Mouse (Mus musculus) lung, adult 18-20 months (tissue): ENCODE measurements around the gene Cyp17a1.

ENCODE experiments used
- DNase-seq, 2 experiments: peaks; one replicate each; pipeline ENCODE4 v3.0.0; 2022; ENCODE audit warnings: mixed read lengths in 2 of 2

The Cyp17a1 gene

GRCm38 (mm10) chr19:46669802-46670201 lies 3.2 kb downstream of the Cyp17a1 start:
- DNase-seq = no peak

- no peak for DNase-seq
Observed at GRCm38 (mm10) chr19:46668263-46668662, 4.7 kb downstream of the Cyp17a1 start.

- DNase-seq = no peak
Observed at GRCm38 (mm10) chr19:46667300-46667699, 5.7 kb downstream of the Cyp17a1 start.

DNA sequence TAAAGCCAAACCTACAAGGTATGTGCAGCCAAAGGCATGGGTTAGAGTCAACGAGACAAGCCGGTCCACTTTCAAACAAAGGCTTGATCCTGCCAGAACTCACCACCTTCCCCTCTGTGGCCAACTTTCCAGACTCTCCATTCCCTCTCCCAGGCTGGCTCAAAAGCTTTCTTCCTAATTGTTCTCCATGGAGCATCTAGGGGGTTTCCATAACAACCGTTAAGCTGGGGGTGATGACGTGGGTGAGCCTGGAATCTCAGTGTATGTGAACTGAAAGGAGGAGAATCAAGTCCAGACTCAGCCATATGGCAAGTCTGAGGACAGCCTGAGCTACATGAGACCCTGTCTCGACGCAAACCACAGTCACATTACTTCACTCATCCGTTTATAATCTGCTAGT lies 7.5 kb downstream of the Cyp17a1 start:
- no peak for DNase-seq

DNA sequence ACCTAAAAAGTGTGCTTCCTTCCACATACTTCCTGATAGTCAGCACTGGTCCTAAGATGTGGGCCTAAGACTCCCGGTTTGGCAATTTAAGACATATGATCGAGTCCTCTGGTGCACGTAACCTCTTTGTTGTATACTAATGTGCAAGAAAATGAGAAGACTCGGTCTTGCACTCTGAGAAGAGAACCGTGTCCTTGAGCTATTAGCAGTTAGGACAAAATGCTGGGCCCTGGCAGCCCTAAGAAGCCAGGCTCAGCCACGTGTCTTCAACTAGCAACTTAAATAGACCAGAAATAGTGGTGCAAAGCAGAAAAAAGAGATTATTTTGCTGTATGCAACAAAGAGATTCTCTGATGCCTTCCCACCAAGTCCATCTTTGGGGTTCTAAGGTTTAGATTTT lies 10.2 kb downstream of the Cyp17a1 start:
- DNase-seq = no peak

GRCm38 (mm10) chr19:46662214-46662613 lies 10.8 kb downstream of the Cyp17a1 start:
- no peak for DNase-seq

DNA sequence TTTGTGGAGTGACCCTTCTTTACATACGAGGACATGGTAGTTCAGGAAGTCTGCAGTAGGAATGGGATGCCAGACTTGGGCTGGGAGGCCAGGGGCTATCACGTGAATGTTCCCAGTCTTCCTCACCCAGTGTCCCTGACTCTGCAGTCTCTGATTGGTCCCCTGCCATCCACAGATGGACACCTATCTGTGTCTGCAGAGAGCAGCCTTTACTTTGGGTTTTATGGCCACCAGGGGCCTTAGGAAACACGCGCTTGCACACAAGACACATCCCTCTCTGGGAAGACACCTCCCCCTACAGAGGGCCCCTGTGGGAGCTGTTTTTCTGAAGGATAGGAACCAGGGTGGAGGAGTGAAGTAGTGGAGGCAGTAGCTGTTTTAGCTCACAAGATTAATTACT lies 11.5 kb downstream of the Cyp17a1 start:
- DNase-seq = no peak

DNA sequence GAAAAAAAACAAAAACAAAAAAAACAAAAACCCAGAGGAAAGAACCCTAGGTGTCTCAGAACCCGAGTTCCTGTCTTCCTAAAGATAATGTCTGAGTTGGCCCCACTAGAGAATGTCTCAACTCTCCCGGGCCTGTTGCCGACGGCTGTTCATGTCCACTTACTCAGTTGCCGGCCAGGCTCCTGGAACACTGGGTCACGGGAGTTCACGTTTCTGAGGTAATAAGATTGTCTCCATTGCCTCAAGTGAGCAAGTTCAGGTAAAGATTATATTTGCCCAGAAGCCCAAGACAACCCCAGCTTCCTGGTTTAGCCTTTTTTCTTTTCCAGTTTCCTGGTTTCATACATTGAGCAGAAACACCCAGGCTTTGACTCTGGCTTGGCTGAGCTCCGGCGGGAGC lies 14.1 kb downstream of the Cyp17a1 start:
- DNase-seq = peak; percentile 46 to 71

GRCm38 (mm10) chr19:46658348-46658747 lies 14.6 kb downstream of the Cyp17a1 start:
- DNase-seq = no peak

GRCm38 (mm10) chr19:46657339-46658020 lies 15.5 kb downstream of the Cyp17a1 start:
- no peak for DNase-seq

DNA sequence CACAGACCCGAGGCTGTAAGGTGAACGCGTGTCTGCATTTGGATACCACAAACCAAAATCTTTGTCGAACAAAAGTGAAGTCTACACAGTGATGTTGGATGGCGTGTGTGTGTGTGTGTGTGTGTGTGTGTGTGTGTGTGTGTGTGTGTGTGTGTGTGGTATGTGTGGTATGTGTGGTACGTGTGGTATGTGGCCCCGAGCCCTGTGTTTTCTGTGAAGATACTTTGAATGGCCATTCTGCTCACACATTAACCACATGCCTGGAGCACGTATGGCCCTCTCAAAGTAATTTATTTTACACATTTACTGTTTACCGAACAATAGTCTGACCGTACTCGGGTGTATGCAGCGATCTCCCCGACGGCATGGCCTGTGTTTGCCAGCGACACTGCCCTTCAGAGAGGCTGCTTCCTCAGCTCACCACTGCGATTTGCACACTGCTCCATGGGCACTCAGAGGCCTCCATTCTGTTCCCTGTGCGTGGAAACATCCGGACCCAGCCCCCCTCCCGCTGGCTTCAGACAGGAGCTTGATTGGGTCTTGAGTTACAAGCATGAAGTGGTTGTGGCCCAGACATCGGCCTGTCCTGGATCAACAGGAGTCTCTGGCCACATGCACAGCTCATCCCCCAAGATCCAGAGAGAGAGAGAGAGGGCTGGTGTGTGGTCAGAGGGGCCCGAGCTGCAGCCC lies 16.7 kb downstream of the Cyp17a1 start:
- DNase-seq = no peak

DNA sequence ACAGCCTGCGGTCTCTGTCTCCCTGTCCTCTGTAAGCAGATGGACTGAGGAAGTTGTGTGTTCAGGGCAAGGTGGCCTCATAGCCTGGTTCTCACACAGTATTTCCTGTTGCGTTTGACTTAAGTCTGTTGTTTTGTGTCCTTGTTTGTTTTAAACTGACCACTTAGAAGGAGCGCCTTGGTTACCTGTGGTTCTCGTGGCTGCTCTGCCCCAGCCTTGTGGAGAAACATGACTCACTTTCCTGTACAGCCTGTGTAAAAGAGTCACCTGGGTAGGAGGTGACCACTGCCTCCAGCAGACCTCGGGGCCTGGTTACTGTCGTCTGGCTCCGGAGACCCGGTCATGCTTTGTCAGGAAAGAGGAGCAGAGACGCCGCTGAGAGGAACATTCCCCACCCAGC lies 17.3 kb downstream of the Cyp17a1 start:
- peak; percentile 39 to 57 for DNase-seq

- no peak for DNase-seq
Observed at GRCm38 (mm10) chr19:46653616-46654235, 19.2 kb downstream of the Cyp17a1 start.

DNA sequence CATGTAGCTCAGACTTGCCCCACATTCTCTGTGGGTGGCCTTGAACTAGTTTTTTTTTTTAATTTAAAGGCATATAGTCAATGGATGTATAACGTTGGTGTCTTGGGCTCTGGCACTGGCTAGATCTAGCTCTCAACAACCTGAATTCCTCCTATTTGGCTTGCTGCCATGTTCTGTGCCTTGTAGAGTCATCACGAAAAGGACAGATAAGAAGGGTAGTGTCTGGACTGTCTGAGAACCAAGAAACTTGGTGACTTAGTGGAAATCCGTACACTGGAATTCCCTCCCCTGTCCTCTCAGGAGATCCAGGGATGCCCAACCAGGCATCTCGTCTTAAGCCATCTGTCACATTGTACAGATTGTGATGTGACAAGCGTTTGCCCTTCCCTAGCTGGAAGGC lies 19.8 kb downstream of the Cyp17a1 start:
- DNase-seq = no peak

DNA sequence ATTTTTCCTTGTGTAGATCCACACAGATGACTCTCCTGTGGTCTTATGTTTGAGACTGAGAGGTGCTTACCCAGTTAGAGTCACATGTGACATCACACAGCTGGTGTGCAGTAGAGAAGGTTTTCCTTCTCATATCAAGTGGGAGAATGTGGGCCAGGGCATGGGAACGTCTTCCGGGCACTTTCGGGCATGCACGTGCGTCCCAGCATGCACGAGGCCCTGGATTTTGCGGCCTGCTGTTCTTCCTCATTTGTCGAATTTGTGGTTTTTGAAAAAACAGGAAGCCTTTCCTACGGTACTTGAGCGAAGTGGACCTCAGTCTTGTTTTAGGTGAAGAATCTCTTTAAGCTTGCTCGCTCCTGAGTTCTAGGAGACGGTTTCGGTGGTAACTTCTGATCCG lies 24.4 kb downstream of the Cyp17a1 start:
- no peak for DNase-seq

- DNase-seq = no peak
Observed at GRCm38 (mm10) chr19:46647850-46648249, 25.1 kb downstream of the Cyp17a1 start.

DNA sequence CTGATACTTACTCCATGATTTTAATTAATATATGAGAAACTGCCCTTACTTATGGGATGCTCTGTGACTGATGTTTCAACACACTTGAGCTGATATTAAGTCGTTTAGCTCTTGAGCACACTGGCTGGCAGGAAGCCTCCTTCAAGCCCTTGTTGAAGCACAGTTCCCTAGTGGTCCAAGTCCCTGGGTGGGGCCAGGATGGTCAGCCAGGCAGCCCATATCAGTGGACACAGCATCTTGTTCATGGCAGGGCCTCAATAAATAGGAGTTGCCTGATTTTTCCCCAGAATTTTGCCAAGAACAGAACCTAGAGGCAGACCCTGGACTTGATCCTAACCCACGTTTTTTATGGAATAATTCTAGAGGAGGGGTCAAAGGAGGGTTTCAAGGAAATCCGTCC lies 25.7 kb downstream of the Cyp17a1 start:
- DNase-seq = no peak

GRCm38 (mm10) chr19:46646041-46646481 lies 26.9 kb downstream of the Cyp17a1 start:
- DNase-seq = no peak

GRCm38 (mm10) chr19:46644793-46645602 lies 28.0 kb downstream of the Cyp17a1 start:
- peak; percentile 65 to 72 for DNase-seq

DNA sequence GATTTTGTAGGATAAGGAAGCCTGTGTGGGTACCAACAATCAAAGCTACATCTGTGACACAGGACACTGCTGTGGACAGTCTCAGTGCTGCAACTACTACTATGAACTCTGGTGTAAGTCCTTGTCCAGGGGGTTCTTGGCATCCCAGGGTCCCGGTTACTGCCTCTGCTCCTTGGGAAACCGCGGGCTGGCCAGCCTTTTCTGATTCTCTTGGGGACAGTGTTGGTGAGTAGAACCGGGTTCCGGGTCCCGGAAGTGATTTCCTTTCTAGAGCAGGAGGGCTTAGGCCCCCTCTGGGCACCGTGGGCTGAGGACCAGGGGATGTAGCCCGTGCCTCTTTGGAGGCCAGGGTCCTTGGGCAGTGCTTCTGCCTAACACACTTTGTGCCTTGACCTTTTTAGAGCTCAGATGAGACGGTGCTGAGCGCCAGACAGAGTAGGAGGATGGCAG lies 28.6 kb downstream of the Cyp17a1 start:
- no peak for DNase-seq

GRCm38 (mm10) chr19:46643236-46643635 lies 29.7 kb downstream of the Cyp17a1 start:
- DNase-seq = no peak

DNA sequence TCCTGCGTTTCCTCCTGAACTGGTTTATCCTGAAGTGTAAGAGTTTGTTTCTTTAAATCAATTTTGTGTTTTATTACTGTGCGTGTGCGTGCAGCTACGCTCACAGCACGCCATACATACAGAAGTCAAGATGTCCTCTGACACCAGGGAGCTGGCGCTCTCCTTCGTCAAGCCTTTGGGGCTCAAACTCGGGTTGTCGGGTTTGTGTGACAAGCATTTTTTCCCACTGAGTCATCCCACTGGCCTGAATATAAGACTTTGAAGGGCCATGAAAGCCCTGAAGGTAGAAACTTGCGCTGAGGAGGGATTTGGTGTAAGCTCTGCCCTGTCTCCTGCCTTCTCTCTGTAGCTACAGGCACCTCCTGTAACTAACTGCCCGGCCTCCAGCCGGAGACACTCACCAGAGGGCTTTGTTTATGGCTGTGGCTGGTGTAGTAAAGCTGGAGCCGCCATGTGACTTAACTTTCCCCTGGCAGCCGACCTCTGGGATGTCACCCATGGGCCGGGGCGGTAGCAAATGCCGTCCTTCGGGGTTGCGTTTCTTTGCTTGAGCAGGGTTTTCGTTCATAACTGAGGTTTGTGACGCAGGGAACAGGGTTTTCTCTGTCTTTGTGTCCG lies 30.7 kb downstream of the Cyp17a1 start:
- no peak for DNase-seq
